ENCODE assay signal across 18 mouse cellular contexts in the genomic region with DNA sequence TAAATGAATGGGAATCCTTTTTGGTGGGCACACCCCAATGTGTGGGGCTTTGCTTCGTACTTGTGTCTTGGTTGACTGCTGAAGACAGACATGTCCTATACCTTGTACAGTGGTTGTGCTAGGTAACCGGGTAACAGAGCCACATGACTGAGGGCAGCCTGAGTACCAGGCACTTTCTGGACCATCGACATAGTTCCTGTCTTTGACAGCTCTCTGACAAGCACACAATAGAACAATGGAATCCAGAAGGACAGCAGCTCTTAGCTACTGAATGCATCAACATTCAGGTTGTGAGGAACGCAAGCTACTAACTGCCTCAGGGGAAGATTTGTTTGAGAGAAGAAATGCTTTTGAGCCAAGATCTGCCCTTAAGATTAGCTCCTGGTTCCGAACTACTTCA. TPM values are rescaled to one million over a fixed set of nuclear protein-coding genes. Genes with fewer than 3 reads are reported as not detected.
DNase-seq lines count a peak whose midpoint lies in the region; ATAC-seq lines count a peak whose summit lies in the region.
"Had no signal": no experiment of that assay in that cellular context is flagged by ENCODE, and none has a peak within 500 bp of the region (broad histone marks: within the 10 kb centered on the region; RNA-seq: fewer than 3 reads in every experiment).

No protein-coding gene starts in this region.

- no peaks in the 10 kb centered on the region for H3K27me3 ChIP-seq in embryonic facial prominence, embryonic 14.5 days (replicated peaks; ENCODE audit: control insufficient read depth, insufficient read depth, low read length)
- H3K27me3 ChIP-seq in embryonic facial prominence, embryonic 10.5 days (replicated peaks; ENCODE audit: low read depth, poor library complexity, severe bottlenecking), result no peaks in the 10 kb centered on the region
- no peaks in the 10 kb centered on the region for H3K27me3 ChIP-seq in intestine, embryonic 16.5 days (replicated peaks; ENCODE audit: control insufficient read depth, insufficient read depth, low read length)
- no peaks in the 10 kb centered on the region for H3K27me3 ChIP-seq in intestine, embryonic 15.5 days (replicated peaks)
- H3K27me3 ChIP-seq in lung, embryonic 16.5 days (ENCODE audit: control insufficient read depth, insufficient read depth, low read depth, low read length), result no peaks in the 10 kb centered on the region
- H3K27me3 ChIP-seq: neural tube, embryonic 12.5 days had no signal

- no peaks in the 10 kb centered on the region for H3K36me3 ChIP-seq in embryonic facial prominence, embryonic 14.5 days (ENCODE audit: control insufficient read depth, insufficient read depth, low read length)
- H3K36me3 ChIP-seq in embryonic facial prominence, embryonic 10.5 days (replicated peaks), result no peaks in the 10 kb centered on the region
- H3K36me3 ChIP-seq in intestine, embryonic 16.5 days (ENCODE audit: control insufficient read depth, insufficient read depth, low read length), result no peaks in the 10 kb centered on the region
- no peaks in the 10 kb centered on the region for H3K36me3 ChIP-seq in intestine, embryonic 15.5 days
- H3K36me3 ChIP-seq in lung, embryonic 16.5 days (ENCODE audit: control insufficient read depth, insufficient read depth, low read length), result no peaks in the 10 kb centered on the region
- H3K36me3 ChIP-seq: G1E; neural tube, embryonic 12.5 days had no signal

- no peaks in the 10 kb centered on the region for H3K4me1 ChIP-seq in embryonic facial prominence, embryonic 14.5 days (ENCODE audit: control insufficient read depth, insufficient read depth, low read length)
- peaks cover 11% of the 10 kb centered on the region; the same call in 1 of the 2 replicates for H3K4me1 ChIP-seq in embryonic facial prominence, embryonic 10.5 days
- peaks cover 4% of the 10 kb centered on the region for H3K4me1 ChIP-seq in intestine, embryonic 16.5 days (ENCODE audit: control insufficient read depth, insufficient read depth, low read length)
- no peaks in the 10 kb centered on the region; the same call in 1 of the 2 replicates for H3K4me1 ChIP-seq in intestine, embryonic 15.5 days (replicated peaks)
- H3K4me1 ChIP-seq in lung, embryonic 16.5 days (replicated peaks; ENCODE audit: control insufficient read depth, insufficient read depth, low read length), result peaks cover 5% of the 10 kb centered on the region; the same call in 1 of the 2 replicates

- no peak overlapping the region for H3K4me2 ChIP-seq in embryonic facial prominence, embryonic 14.5 days (ENCODE audit: low read depth, low read length)
- H3K4me2 ChIP-seq in intestine, embryonic 16.5 days (ENCODE audit: low read depth, low read length), result no peak overlapping the region
- H3K4me2 ChIP-seq in intestine, embryonic 15.5 days (replicated peaks), result no peak overlapping the region
- no peak overlapping the region for H3K4me2 ChIP-seq in lung, embryonic 16.5 days (ENCODE audit: low read depth, low read length)
- H3K4me2 ChIP-seq: neural tube, embryonic 12.5 days had no signal

- no peak overlapping the region for H3K27ac ChIP-seq in embryonic facial prominence, embryonic 14.5 days (replicated peaks; ENCODE audit: low read depth, low read length)
- H3K27ac ChIP-seq in embryonic facial prominence, embryonic 10.5 days (replicated peaks), result no peak overlapping the region
- H3K27ac ChIP-seq in intestine, embryonic 16.5 days (ENCODE audit: low read length), result no peak overlapping the region
- no peak overlapping the region for H3K27ac ChIP-seq in intestine, embryonic 15.5 days
- H3K27ac ChIP-seq in lung, embryonic 16.5 days (ENCODE audit: low read length), result no peak overlapping the region
- H3K27ac ChIP-seq: neural tube, embryonic 12.5 days had no signal

- DNase-seq in embryonic facial prominence, embryonic 14.5 days (ENCODE audit: low spot score), result peak; percentile 45
- DNase-seq in embryonic facial prominence, embryonic 10.5 days (ENCODE audit: low spot score), result no peak
- no peak for DNase-seq in lung, postnatal 25 days (ENCODE audit: low spot score)
- peak; percentile 35 for DNase-seq in retina, embryonic 14.5 days (ENCODE audit: low spot score)
- no peak for DNase-seq in adrenal gland, adult 8-10 months
- DNase-seq: cerebellum, adult 9-11 months; lung, postnatal 14 days; midbrain, embryonic 14.5 days; right cerebral cortex, adult 18-20 months; thymus, adult 2 months had no signal

- ATAC-seq in embryonic facial prominence, embryonic 14.5 days (ENCODE audit: low read depth), result no peak
- ATAC-seq in intestine, embryonic 16.5 days, result 0 out of 2 replicates have a peak, but pooled peaks have one; percentile 2
- ATAC-seq in intestine, embryonic 15.5 days, result no peak
- peak; percentile 47; the same call in 1 of the 2 replicates for ATAC-seq in lung, embryonic 16.5 days (ENCODE audit: low read depth)
- ATAC-seq: intestine, postnatal 0 days had no signal

- no peaks in the 10 kb centered on the region for H3K9me3 ChIP-seq in embryonic facial prominence, embryonic 14.5 days (ENCODE audit: control insufficient read depth, low read length)
- no peaks in the 10 kb centered on the region for H3K9me3 ChIP-seq in embryonic facial prominence, embryonic 10.5 days
- no peaks in the 10 kb centered on the region for H3K9me3 ChIP-seq in intestine, embryonic 16.5 days (ENCODE audit: control insufficient read depth, low read length)
- H3K9me3 ChIP-seq in intestine, embryonic 15.5 days, result no peaks in the 10 kb centered on the region
- H3K9me3 ChIP-seq in lung, embryonic 16.5 days (ENCODE audit: control insufficient read depth, low read length), result no peaks in the 10 kb centered on the region
- H3K9me3 ChIP-seq: G1E; neural tube, embryonic 12.5 days had no signal

- H3K4me3 ChIP-seq in embryonic facial prominence, embryonic 14.5 days (ENCODE audit: low read depth, low read length), result no peak overlapping the region
- H3K4me3 ChIP-seq in embryonic facial prominence, embryonic 10.5 days, result no peak overlapping the region
- no peak overlapping the region for H3K4me3 ChIP-seq in intestine, embryonic 16.5 days (ENCODE audit: low read length)
- no peak overlapping the region for H3K4me3 ChIP-seq in intestine, embryonic 15.5 days (replicated peaks)
- no peak overlapping the region for H3K4me3 ChIP-seq in lung, embryonic 16.5 days (ENCODE audit: low read length)
- H3K4me3 ChIP-seq: neural tube, embryonic 12.5 days had no signal

- no peak overlapping the region for H3K9ac ChIP-seq in embryonic facial prominence, embryonic 14.5 days (ENCODE audit: low read depth, low read length)
- H3K9ac ChIP-seq in intestine, embryonic 16.5 days (ENCODE audit: low read depth, low read length), result no peak overlapping the region
- no peak overlapping the region for H3K9ac ChIP-seq in intestine, embryonic 15.5 days
- no peak overlapping the region for H3K9ac ChIP-seq in lung, embryonic 16.5 days (ENCODE audit: low read length)
- H3K9ac ChIP-seq: neural tube, embryonic 12.5 days had no signal

- WGBS in embryonic facial prominence, embryonic 14.5 days, result 48% methylated on average over 5 of the region's 5 CpGs
- WGBS in embryonic facial prominence, embryonic 10.5 days, result 41% methylated on average over 5 of the region's 5 CpGs
- WGBS in intestine, embryonic 16.5 days, result 57% methylated on average over 5 of the region's 5 CpGs
- WGBS in intestine, embryonic 15.5 days, result 66% methylated on average over 5 of the region's 5 CpGs
- WGBS in lung, embryonic 16.5 days, result 54% methylated on average over 5 of the region's 5 CpGs

RNA-seq across cellular contexts. Expression of a gene that starts 49.2 kb away (rescaled TPM):
- polyA plus RNA-seq in embryonic facial prominence, embryonic 14.5 days (2014; fragmentation: Nextera tagmentation; extraction: Ambion mirVana), result not detected in 2 replicates
- polyA plus RNA-seq in embryonic facial prominence, embryonic 10.5 days (2016; fragmentation: Nextera tagmentation; extraction: Ambion mirVana), result not detected in 2 replicates
- not detected in 2 replicates for polyA plus RNA-seq in intestine, embryonic 16.5 days (2015; fragmentation: Nextera tagmentation; extraction: Ambion mirVana)
- polyA plus RNA-seq in intestine, embryonic 15.5 days (2015; fragmentation: Nextera tagmentation; extraction: Ambion mirVana), result not detected in 2 replicates
- polyA plus RNA-seq in lung, embryonic 16.5 days (2015; fragmentation: Nextera tagmentation; extraction: Ambion mirVana), result 0.64 TPM in 1 of 2 replicates, not detected in the other
- total RNA-seq in adrenal gland, adult 8-10 months (2022), result 1 to 10 TPM in 1 of 4 experiments, not detected in 3; 1.1 TPM
- total RNA-seq: left cerebral cortex, postnatal 25 days had no signal
- polyA plus RNA-seq: G1E; gonadal fat pad, adult 2 months; intestine, postnatal 0 days; midbrain, embryonic 14.5 days; neural tube, embryonic 12.5 days; thymus, adult 2 months had no signal

Comparison
In these comparisons a context has a peak if more than half of its experiments do, and no peak if none do; other contexts are left out.
1. ATAC-seq: peak in intestine, embryonic 16.5 days (single experiment) and lung, embryonic 16.5 days (single experiment); none in embryonic facial prominence, embryonic 14.5 days (single experiment) and intestine, embryonic 15.5 days (single experiment).
2. DNase-seq: peak in embryonic facial prominence, embryonic 14.5 days (single experiment) and retina, embryonic 14.5 days (single experiment); none in embryonic facial prominence, embryonic 10.5 days (single experiment), lung, postnatal 25 days (single experiment) and adrenal gland, adult 8-10 months (single experiment).